Mouse (Mus musculus): ENCODE measurements around the gene Bcl7b. TPM values are rescaled to one million over a fixed set of nuclear protein-coding genes. Genes with fewer than 3 reads are reported as not detected.

Gene Bcl7b
- polyA plus RNA-seq, 1 experiment: 22.9 TPM

- TF ChIP-seq POLR2A (IDR thresholded peaks at IDR 0.05; ENCODE audit: borderline replicate concordance, extremely low read depth, insufficient read depth, insufficient read length, poor library complexity, severe bottlenecking): no peak
- no peak for TF ChIP-seq CTCF (IDR thresholded peaks at IDR 0.05; ENCODE audit: borderline replicate concordance, extremely low read depth, insufficient read depth, insufficient read length)
- DNase-seq (ENCODE audit: low read depth): no peak
Measured at GRCm38 (mm10) chr5:135171688-135172220, 3.7 kb downstream of the Bcl7b start.

- TF ChIP-seq CTCF (IDR thresholded peaks at IDR 0.05; ENCODE audit: borderline replicate concordance, extremely low read depth, insufficient read depth, insufficient read length) (no peak), POLR2A (IDR thresholded peaks at IDR 0.05; ENCODE audit: borderline replicate concordance, extremely low read depth, insufficient read depth, insufficient read length, poor library complexity, severe bottlenecking) (no peak)
- no peak for DNase-seq (ENCODE audit: low read depth)
Measured at GRCm38 (mm10) chr5:135172986-135173385, 4.9 kb downstream of the Bcl7b start.

- no peak for DNase-seq (ENCODE audit: low read depth)
- TF ChIP-seq POLR2A (IDR thresholded peaks at IDR 0.05; ENCODE audit: borderline replicate concordance, extremely low read depth, insufficient read depth, insufficient read length, poor library complexity, severe bottlenecking) (no peak), CTCF (IDR thresholded peaks at IDR 0.05; ENCODE audit: borderline replicate concordance, extremely low read depth, insufficient read depth, insufficient read length) (no peak)
Measured at GRCm38 (mm10) chr5:135175086-135175485, 7.0 kb downstream of the Bcl7b start.

DNA sequence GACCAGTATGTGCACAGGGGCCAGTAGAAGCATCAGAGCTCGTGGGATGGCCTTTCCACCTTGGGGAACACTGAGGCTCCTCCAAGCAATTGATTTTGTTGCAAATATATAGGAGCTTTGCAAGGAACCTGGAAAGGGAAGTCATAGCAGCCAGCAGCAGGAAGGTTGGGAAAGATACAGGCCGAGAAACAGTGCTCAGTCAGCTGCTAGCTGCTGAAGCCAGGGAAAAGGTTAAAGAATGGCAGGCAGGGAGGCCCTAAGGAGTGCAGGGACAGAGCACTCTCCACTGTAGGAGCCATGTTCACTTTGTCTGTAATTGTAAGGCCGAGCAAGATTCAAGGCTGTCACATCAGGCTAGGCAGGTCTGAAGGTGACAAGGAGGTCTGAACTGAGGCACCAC lies 10.4 kb downstream of the Bcl7b start:
- DNase-seq (ENCODE audit: low read depth): no peak
- TF ChIP-seq CTCF (IDR thresholded peaks at IDR 0.05; ENCODE audit: borderline replicate concordance, extremely low read depth, insufficient read depth, insufficient read length) (no peak), POLR2A (IDR thresholded peaks at IDR 0.05; ENCODE audit: borderline replicate concordance, extremely low read depth, insufficient read depth, insufficient read length, poor library complexity, severe bottlenecking) (no peak)

DNA sequence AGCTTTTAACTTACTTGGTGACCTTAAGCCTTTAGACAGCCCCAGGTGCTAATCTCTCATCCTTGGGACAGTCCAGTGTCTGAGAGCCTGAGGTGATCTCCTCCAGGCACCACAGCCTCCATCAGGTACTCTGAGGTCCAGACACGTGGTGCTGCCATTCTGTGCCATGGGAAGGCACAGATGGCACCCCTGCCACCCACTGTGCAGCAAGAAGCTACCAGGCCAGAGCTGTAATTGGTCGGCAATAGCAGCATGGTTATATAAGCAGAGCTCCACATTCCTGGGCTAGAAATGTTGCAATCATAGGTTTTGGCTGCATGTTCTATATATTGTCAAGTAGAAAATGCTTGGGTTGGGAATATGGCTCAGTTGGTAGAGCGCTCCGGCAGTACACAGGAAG lies 10.9 kb downstream of the Bcl7b start:
- no peak for DNase-seq (ENCODE audit: low read depth)

DNA sequence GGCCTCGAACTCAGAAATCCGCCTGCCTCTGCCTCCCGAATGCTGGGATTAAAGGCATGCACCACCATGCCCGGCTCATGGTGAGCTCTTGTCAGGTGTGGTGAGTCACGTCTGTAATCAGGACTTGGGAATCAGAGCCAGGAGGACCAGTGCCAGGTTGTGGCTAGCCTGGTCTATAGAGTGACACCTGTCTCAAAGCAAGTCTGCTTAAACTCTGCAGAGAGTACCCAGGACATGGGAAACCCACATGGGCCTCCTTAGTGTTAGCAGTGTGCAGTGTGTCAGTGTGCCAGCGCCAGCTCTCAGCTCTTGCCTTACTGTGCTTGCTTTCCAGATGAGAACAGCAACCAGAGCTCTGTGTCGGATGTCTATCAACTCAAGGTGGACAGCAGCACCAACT lies 11.5 kb downstream of the Bcl7b start:
- TF ChIP-seq CTCF (IDR thresholded peaks at IDR 0.05; ENCODE audit: borderline replicate concordance, extremely low read depth, insufficient read depth, insufficient read length): no peak
- no peak for TF ChIP-seq POLR2A (IDR thresholded peaks at IDR 0.05; ENCODE audit: borderline replicate concordance, extremely low read depth, insufficient read depth, insufficient read length, poor library complexity, severe bottlenecking)
- DNase-seq (ENCODE audit: low read depth): no peak

More for the DNA sequence above, 10.9 kb downstream of the Bcl7b start:
- TF ChIP-seq POLR2A (IDR thresholded peaks at IDR 0.05; ENCODE audit: borderline replicate concordance, extremely low read depth, insufficient read depth, insufficient read length, poor library complexity, severe bottlenecking) (no peak), CTCF (IDR thresholded peaks at IDR 0.05; ENCODE audit: borderline replicate concordance, extremely low read depth, insufficient read depth, insufficient read length) (no peak)

- no peak for DNase-seq (ENCODE audit: low read depth)
- TF ChIP-seq POLR2A (IDR thresholded peaks at IDR 0.05; ENCODE audit: borderline replicate concordance, extremely low read depth, insufficient read depth, insufficient read length, poor library complexity, severe bottlenecking): no peak
- no peak for TF ChIP-seq CTCF (IDR thresholded peaks at IDR 0.05; ENCODE audit: borderline replicate concordance, extremely low read depth, insufficient read depth, insufficient read length)
Measured at GRCm38 (mm10) chr5:135180796-135181195, 12.7 kb downstream of the Bcl7b start.

- DNase-seq (ENCODE audit: low read depth): no peak
- TF ChIP-seq CTCF (IDR thresholded peaks at IDR 0.05; ENCODE audit: borderline replicate concordance, extremely low read depth, insufficient read depth, insufficient read length) (no peak), POLR2A (IDR thresholded peaks at IDR 0.05; ENCODE audit: borderline replicate concordance, extremely low read depth, insufficient read depth, insufficient read length, poor library complexity, severe bottlenecking) (no peak)
Measured at GRCm38 (mm10) chr5:135181776-135182175, 13.7 kb downstream of the Bcl7b start.

- TF ChIP-seq POLR2A (IDR thresholded peaks at IDR 0.05; ENCODE audit: borderline replicate concordance, extremely low read depth, insufficient read depth, insufficient read length, poor library complexity, severe bottlenecking) (no peak), CTCF (IDR thresholded peaks at IDR 0.05; ENCODE audit: borderline replicate concordance, extremely low read depth, insufficient read depth, insufficient read length) (no peak)
- peak; percentile 2 for DNase-seq (ENCODE audit: low read depth)
Measured at GRCm38 (mm10) chr5:135183131-135183861, 15.2 kb downstream of the Bcl7b start.

DNA sequence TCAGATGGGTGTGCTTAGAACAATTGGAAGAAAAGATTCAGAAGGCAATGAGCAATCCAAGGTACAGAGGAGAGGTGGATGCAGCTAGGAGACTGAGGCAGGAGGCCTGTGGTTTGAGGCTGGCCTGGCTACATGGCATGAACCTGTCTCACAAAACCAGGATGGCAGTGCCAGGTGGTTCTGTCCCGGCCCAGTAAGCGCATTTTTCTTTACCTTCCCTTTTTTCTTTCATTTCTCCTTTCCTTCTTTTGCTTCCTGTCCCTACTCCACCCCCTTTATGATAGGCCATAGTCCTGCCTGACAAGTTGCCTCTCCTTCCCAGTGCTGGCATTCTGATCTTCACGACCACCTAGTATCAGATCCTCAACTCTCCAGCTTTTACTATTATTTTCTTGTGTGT lies 16.9 kb downstream of the Bcl7b start:
- DNase-seq (ENCODE audit: low read depth): no peak
- no peak for TF ChIP-seq POLR2A (IDR thresholded peaks at IDR 0.05; ENCODE audit: borderline replicate concordance, extremely low read depth, insufficient read depth, insufficient read length, poor library complexity, severe bottlenecking)
- TF ChIP-seq CTCF (IDR thresholded peaks at IDR 0.05; ENCODE audit: borderline replicate concordance, extremely low read depth, insufficient read depth, insufficient read length): no peak

- peak; percentile 2 for DNase-seq (ENCODE audit: low read depth)
- TF ChIP-seq POLR2A (IDR thresholded peaks at IDR 0.05; ENCODE audit: borderline replicate concordance, extremely low read depth, insufficient read depth, insufficient read length, poor library complexity, severe bottlenecking): no peak
- no peak for TF ChIP-seq CTCF (IDR thresholded peaks at IDR 0.05; ENCODE audit: borderline replicate concordance, extremely low read depth, insufficient read depth, insufficient read length)
Measured at GRCm38 (mm10) chr5:135185596-135185995, 17.5 kb downstream of the Bcl7b start.

DNA sequence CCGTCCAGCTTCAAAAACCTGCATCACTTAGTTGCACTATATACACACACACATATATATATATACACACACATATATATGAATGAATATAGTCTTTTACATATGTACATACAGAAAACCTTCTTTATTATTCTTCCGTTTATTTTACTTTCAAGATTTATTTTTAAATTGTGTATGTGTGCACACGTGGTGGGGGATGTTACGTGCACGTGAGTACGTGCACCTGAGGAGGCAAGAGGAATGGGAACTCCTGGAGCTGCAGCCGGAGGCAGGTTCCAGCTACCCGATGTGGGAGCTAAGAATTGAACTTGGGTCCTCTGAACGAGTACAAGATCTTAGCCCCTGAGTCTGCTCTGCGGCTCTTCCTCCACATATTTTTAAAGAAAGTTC lies 18.1 kb downstream of the Bcl7b start:
- TF ChIP-seq POLR2A (IDR thresholded peaks at IDR 0.05; ENCODE audit: borderline replicate concordance, extremely low read depth, insufficient read depth, insufficient read length, poor library complexity, severe bottlenecking) (no peak), CTCF (IDR thresholded peaks at IDR 0.05; ENCODE audit: borderline replicate concordance, extremely low read depth, insufficient read depth, insufficient read length) (no peak)
- DNase-seq (ENCODE audit: low read depth): no peak
